Mouse (Mus musculus): ENCODE data around the gene Slc25a39. TPM values are rescaled to one million over a fixed set of nuclear protein-coding genes. Genes with fewer than 3 reads are reported as not detected.
A peak's percentile ranks its signal among the peaks of the same experiment; 100 is the strongest.
"Not testable (repeated sequence)": the region's sequence is repeated elsewhere in the genome, so short reads cannot be mapped to it uniquely, and the experiment has no call there.

Slc25a39 gene
- polyA plus RNA-seq, 1 experiment from 2014 or later: 260 TPM

DNA sequence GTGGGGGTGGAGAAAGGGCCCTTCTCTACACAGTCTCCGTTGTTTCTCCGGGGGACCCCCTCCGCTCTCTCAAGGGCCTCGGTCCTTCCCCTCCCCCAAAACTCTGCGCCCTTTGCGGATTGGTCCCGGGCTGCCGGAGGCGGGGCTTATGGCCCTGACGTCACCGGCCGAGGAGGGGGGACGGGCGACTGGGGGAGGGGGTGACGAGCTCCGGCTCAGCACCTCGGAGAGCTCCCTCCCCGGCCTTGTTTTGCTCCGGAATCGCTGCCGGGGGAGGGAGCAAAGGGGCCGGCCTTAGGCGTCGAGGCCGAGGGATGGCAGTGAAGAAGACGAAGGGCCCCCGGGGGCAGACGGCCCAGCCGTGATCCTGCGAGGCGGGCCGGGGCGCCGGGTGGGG lies 14.5 kb downstream of the Slc25a39 start, which contains the start of gene Rundc3a:
Gene Rundc3a (plus strand): TSS at position 166 of the 397 bp plus-strand sequence.
- Histone ChIP-seq H3K4me2 (peak within 1 kb of the TSS; percentile 89), H3K9ac (peak within 1 kb of the TSS; percentile 49; the same call in 1 of the 2 replicates), H3K4me1 (replicated peaks) (peaks cover 24% of the 10 kb centered on the region), H3K27ac (ENCODE audit: poor library complexity, severe bottlenecking) (no peak within 1 kb of the TSS), H3K27me3 (replicated peaks) (peaks cover 39% of the 10 kb centered on the region), H3K36me3 (no peaks in the 10 kb centered on the region), H3K4me3 (peak within 1 kb of the TSS; percentile 41), H3K9me3 (replicated peaks) (no peaks in the 10 kb centered on the region)
- ATAC-seq (ENCODE audit: insufficient number of reproducible peaks, low FRiP score): peak; percentile 81
- under 1% methylated on average over 32 of the region's 34 CpGs for WGBS

DNA sequence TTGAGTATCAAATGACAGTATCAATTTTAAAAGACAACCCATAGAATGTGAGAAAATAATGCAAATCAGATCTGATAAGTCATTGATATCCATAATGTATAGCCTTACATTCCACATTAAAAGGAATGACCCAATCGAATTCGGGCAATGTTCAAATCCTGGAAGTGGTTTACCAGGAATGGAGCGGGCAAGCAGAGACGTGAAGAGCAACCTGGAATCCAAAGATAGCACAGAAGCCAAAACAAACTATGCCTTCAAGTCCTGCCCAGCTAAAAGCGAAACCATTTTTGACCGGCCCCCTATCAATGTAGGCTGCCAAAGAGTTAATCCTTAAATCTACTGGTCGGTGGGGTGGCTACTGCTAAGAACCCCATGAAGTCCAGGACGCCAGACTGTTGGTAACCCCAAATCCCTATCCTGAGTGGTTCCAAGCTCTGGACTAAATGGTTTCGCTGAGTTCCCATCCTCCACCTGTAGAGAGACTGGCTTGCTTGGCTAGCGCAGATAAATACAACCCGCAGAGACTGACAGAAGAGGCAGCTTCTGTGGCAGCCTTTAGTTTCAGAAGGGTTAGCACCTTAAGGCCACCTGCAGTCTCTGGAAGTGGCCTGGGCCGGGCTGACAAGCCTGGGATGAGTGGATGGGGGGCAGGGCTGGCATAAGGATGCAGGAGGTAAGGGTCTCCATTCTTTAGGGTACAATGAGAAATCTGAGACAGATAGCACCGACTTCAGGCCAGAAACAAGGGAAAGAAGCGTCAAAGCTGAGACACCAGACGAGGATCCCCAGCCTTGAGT lies 15.1 kb downstream of the Slc25a39 start:
- peak overlapping the region; percentile 41 for H3K4me3 ChIP-seq
- H3K36me3 ChIP-seq: no peaks in the 10 kb centered on the region
- H3K4me2 ChIP-seq: peak overlapping the region; percentile 89
- peaks cover 24% of the 10 kb centered on the region for H3K4me1 ChIP-seq (replicated peaks)
- no peak overlapping the region for H3K27ac ChIP-seq (ENCODE audit: poor library complexity, severe bottlenecking)
- H3K9me3 ChIP-seq (replicated peaks): no peaks in the 10 kb centered on the region
- ATAC-seq (ENCODE audit: insufficient number of reproducible peaks, low FRiP score): peak; percentile 34
- no peak overlapping the region for H3K9ac ChIP-seq
- H3K27me3 ChIP-seq (replicated peaks): peaks cover 33% of the 10 kb centered on the region
- 15% methylated on average over 15 of the region's 15 CpGs for WGBS

DNA sequence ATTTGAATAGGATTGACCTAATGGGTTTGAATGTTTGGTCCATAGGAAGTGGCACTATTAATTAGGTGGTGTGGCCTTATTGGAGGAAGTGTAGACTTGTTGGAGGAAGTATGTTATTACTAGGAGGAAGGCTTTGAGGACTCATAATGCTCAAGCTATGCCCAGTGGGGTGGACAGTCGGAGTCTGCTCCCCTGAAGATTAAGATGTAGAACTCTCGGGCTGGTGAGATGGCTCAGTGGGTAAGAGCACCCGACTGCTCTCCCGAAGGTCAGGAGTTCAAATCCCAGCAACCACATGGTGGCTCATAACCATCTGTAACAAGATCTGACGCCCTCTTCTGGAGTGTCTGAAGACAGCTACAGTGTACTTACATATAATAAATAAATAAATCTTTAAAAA lies 18.3 kb downstream of the Slc25a39 start:
- H3K27ac ChIP-seq (ENCODE audit: poor library complexity, severe bottlenecking); H3K9me3 ChIP-seq (replicated peaks); H3K4me2 ChIP-seq; H3K27me3 ChIP-seq (replicated peaks); H3K9ac ChIP-seq; H3K4me3 ChIP-seq; ATAC-seq (ENCODE audit: insufficient number of reproducible peaks, low FRiP score); H3K36me3 ChIP-seq: not testable (repeated sequence)
- WGBS: 89% methylated on average over 4 of the region's 5 CpGs
- peaks cover 19% of the 10 kb centered on the region for H3K4me1 ChIP-seq (replicated peaks)

DNA sequence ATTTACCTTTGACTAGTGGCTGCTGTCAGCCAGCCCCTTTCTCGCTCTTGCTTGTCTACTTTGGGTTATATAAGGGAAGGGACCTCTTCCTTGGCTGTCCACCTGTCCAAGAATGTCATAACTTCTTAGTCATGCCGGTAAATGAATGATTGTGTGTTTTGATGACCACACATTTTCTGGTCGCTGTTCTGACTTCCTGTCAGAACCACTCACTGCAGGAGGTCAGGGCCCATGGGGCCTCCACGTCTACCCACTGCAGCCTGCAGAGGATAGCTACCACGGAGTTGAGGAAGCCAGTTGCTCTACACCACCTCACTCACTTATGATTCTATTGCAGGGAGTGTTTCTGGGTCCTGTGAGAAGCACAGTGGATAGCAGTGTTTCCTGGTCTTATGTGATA lies 21.6 kb downstream of the Slc25a39 start:
- 52% methylated on average over 5 of the region's 5 CpGs for WGBS
- Histone ChIP-seq H3K4me1 (replicated peaks) (no peaks in the 10 kb centered on the region), H3K27me3 (replicated peaks) (no peaks in the 10 kb centered on the region), H3K4me3 (no peak overlapping the region), H3K4me2 (no peak overlapping the region), H3K27ac (ENCODE audit: poor library complexity, severe bottlenecking) (no peak overlapping the region), H3K36me3 (no peaks in the 10 kb centered on the region), H3K9ac (no peak overlapping the region), H3K9me3 (replicated peaks) (no peaks in the 10 kb centered on the region)
- ATAC-seq (ENCODE audit: insufficient number of reproducible peaks, low FRiP score): no peak

DNA sequence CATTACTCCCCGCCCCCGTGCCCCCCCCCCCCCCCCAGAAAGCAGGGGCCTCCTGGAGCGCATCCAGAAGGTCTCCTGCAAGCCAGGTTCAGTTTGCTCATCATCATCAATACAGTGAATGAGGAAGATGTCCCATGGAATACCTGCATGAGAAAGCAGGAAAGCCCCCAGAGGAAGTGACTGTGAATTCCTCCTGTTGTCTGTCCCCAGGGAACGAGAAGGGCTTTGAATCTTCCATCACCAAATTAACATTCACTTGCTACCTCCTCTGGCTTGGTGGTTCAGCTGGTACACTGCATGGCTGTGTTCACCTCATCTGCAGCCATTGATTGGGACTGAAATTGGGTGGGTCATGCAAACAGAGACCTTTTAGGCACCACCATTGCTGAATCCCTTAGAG lies 22.7 kb downstream of the Slc25a39 start:
- Histone ChIP-seq H3K9me3 (replicated peaks) (no peaks in the 10 kb centered on the region), H3K4me3 (no peak overlapping the region), H3K4me1 (replicated peaks) (no peaks in the 10 kb centered on the region), H3K27me3 (replicated peaks) (no peaks in the 10 kb centered on the region), H3K4me2 (no peak overlapping the region), H3K9ac (no peak overlapping the region), H3K27ac (ENCODE audit: poor library complexity, severe bottlenecking) (no peak overlapping the region), H3K36me3 (no peaks in the 10 kb centered on the region)
- no peak for ATAC-seq (ENCODE audit: insufficient number of reproducible peaks, low FRiP score)
- 44% methylated on average over 4 of the region's 4 CpGs for WGBS

DNA sequence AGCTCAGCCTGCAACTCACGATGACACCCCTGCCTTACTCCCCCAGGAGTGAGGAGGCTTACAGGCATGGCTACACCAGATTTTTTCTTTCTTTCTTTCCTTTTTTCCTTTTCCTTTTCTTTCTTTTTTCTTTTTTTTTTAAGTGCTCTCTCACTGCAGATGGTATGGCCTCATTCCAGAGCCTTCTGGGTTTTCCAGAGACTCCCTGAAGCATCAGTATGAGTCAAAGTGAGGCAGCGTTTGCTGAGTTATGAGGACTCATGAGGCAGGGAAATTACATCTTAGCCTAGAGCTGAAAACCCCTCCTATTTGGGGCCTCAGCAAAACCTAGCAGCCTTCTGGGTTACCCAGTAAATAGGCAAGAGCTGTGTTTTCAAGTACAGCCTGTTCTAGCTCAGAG lies 23.3 kb downstream of the Slc25a39 start:
- H3K9ac ChIP-seq: no peak overlapping the region
- WGBS: 58% methylated on average over 2 of the region's 2 CpGs
- no peak overlapping the region for H3K27ac ChIP-seq (ENCODE audit: poor library complexity, severe bottlenecking)
- H3K4me2 ChIP-seq: no peak overlapping the region
- no peak overlapping the region for H3K4me3 ChIP-seq
- no peaks in the 10 kb centered on the region for H3K9me3 ChIP-seq (replicated peaks)
- H3K27me3 ChIP-seq (replicated peaks): no peaks in the 10 kb centered on the region
- H3K36me3 ChIP-seq: no peaks in the 10 kb centered on the region
- no peak for ATAC-seq (ENCODE audit: insufficient number of reproducible peaks, low FRiP score)
- H3K4me1 ChIP-seq (replicated peaks): no peaks in the 10 kb centered on the region

DNA sequence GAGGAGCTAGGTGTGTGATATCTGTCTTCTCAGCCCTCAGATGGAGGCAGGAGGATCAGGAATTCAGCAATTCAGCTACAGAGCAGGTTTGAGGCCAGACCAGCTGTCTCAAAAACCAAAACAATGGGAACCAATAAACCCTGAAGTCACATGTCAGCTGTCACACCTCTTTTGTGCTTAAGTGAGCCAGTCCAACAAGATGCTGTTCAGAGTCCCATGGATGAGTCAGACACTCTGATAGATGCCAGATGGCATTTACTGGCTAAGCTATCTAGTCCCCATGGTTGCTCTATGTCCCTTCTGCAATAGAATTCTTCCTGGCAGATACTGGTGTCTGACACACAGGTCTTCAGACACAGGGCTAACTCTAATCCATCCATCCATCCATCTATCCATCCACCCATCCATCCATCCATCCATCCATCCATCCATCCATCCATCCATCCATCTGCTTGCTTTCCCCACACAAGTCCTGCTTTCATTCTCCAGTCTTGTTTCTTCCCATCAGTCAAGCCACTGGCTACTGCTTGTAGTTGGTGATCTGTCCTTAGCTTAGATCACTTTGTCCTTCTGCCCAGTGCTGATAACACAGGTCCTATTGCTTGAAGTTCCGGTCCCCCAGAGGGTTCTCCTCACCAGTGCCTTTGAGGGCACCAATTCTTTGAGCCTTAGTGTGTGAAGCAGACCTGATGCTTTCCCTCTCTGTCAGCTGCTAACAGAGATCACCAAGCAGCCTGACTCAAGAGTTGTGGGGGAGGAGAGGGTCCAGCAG lies 24.2 kb downstream of the Slc25a39 start:
- 61% methylated on average over 1 of the region's 1 CpGs for WGBS
- Histone ChIP-seq H3K4me1 (replicated peaks) (no peaks in the 10 kb centered on the region), H3K9ac (no peak overlapping the region), H3K27me3 (replicated peaks) (0 out of 2 replicates have a peak, but pooled peaks cover 3% of the 10 kb centered on the region), H3K27ac (ENCODE audit: poor library complexity, severe bottlenecking) (no peak overlapping the region), H3K4me3 (no peak overlapping the region), H3K36me3 (no peaks in the 10 kb centered on the region), H3K9me3 (replicated peaks) (peaks cover 6% of the 10 kb centered on the region; the same call in 1 of the 2 replicates), H3K4me2 (no peak overlapping the region)
- ATAC-seq (ENCODE audit: insufficient number of reproducible peaks, low FRiP score): peak; percentile 59

DNA sequence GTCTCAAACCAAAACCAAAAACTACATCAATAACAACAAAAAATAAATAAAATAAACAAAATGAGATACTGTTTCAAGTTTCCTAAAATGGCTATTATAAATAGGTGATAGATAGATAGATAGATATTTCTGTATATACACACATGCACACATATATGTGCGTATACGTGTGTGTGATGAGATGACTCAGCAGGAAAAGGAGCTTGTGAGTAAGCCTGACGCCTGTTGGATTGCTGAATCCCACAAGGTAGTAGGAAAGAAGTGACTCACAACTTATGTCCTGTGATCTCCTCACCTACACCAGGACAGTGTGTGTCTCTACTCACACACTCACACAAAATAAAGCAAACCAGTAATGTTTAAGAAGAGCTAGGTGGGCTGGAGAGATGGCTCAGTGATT lies 25.0 kb downstream of the Slc25a39 start:
- Histone ChIP-seq H3K4me2 (no peak overlapping the region), H3K27me3 (replicated peaks) (0 out of 2 replicates have a peak, but pooled peaks cover 3% of the 10 kb centered on the region), H3K4me1 (replicated peaks) (no peaks in the 10 kb centered on the region), H3K27ac (ENCODE audit: poor library complexity, severe bottlenecking) (no peak overlapping the region), H3K4me3 (no peak overlapping the region), H3K9ac (no peak overlapping the region), H3K9me3 (replicated peaks) (peaks cover 6% of the 10 kb centered on the region; the same call in 1 of the 2 replicates), H3K36me3 (no peaks in the 10 kb centered on the region)
- ATAC-seq (ENCODE audit: insufficient number of reproducible peaks, low FRiP score): no peak
- 80% methylated on average over 3 of the region's 3 CpGs for WGBS

DNA sequence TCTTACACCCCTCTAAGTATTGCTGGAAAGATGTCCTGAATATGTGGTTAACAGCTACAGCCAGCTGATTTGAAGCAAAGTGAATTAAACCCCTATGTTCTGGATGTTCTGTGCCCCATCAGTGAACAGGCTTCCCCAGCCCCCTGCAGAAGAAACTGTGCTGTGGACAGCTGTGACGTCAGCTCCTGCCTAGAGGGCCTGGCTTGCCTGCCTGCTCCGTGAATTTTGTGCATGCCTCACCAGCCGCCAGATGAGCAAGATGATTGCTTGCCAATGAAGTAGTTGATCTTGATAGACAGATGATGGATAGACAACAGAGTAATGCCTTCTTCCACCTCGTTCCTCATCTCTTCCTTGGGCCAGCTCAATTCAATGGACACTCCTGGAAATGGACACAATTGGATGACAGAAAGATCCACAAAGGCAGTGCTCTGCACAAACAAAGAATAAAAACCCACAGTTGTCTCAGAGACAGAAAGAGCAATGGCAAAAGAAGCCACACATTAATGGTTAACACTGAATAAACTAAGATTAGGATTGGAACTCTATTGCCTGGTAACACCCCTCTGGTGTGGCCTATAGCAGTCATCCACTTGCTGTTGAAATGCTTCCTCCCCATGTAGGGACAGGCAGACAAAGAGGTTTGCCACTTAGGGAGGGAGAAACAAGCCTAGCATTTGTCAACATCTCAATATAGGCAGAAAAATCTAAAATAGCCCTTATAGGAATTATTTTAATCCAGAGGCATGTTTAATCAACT lies 26.2 kb downstream of the Slc25a39 start:
- no peak overlapping the region for H3K4me3 ChIP-seq
- no peak overlapping the region for H3K9ac ChIP-seq
- ATAC-seq (ENCODE audit: insufficient number of reproducible peaks, low FRiP score): no peak
- peaks cover 3% of the 10 kb centered on the region; the same call in 1 of the 2 replicates for H3K4me1 ChIP-seq (replicated peaks)
- no peaks in the 10 kb centered on the region for H3K36me3 ChIP-seq
- H3K27ac ChIP-seq (ENCODE audit: poor library complexity, severe bottlenecking): no peak overlapping the region
- H3K4me2 ChIP-seq: no peak overlapping the region
- H3K27me3 ChIP-seq (replicated peaks): 0 out of 2 replicates have a peak, but pooled peaks cover 3% of the 10 kb centered on the region
- 46% methylated on average over 4 of the region's 4 CpGs for WGBS
- H3K9me3 ChIP-seq (replicated peaks): peaks cover 6% of the 10 kb centered on the region; the same call in 1 of the 2 replicates

DNA sequence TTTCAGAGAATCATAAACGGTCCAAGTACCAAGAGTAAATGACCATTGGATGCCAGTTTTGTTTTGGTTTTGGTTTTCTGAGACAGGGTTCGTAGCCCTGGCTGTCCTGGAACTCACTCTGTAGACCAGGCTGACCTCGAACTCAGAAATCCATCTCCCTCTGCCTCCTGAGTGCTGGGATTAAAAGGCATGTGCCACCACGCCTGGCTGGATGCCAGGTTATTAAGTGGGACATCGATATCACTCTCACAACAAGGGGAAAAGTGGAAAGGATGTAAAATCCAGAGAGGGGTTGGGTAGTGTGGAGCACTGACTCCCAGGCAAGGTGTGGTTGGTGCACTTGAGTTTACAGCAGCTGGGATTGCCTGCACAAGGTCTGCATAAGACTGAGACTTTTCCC lies 27.7 kb downstream of the Slc25a39 start:
- no peak overlapping the region for H3K9ac ChIP-seq
- H3K27ac ChIP-seq (ENCODE audit: poor library complexity, severe bottlenecking): no peak overlapping the region
- peaks cover 17% of the 10 kb centered on the region for H3K4me1 ChIP-seq (replicated peaks)
- no peaks in the 10 kb centered on the region for H3K36me3 ChIP-seq
- H3K9me3 ChIP-seq (replicated peaks): peaks cover 6% of the 10 kb centered on the region; the same call in 1 of the 2 replicates
- 71% methylated on average over 5 of the region's 5 CpGs for WGBS
- H3K27me3 ChIP-seq (replicated peaks): 0 out of 2 replicates have a peak, but pooled peaks cover 3% of the 10 kb centered on the region
- ATAC-seq (ENCODE audit: insufficient number of reproducible peaks, low FRiP score): no peak
- no peak overlapping the region for H3K4me3 ChIP-seq
- H3K4me2 ChIP-seq: no peak overlapping the region

Data from heart, embryonic 12.5 days (tissue).